Mouse (Mus musculus) testis, adult 2 months (tissue): ENCODE data around the gene Wipf3.

Experiments
- CTCF ChIP-seq: fragments of 200-500 bp; IDR thresholded peaks from 2 replicates; pipeline ENCODE4 v1.5.1; 2012; ENCODE audit warnings: low read depth, mild to moderate bottlenecking, inconsistent platforms, low read length, moderate library complexity; ENCODE audit not compliant: control insufficient read depth, insufficient read depth, insufficient replicate concordance
- POLR2A ChIP-seq: fragments of 200-500 bp; IDR thresholded peaks from 2 replicates; pipeline ENCODE4 v1.6.1; 2012; ENCODE audit warnings: low read depth, mild to moderate bottlenecking, inconsistent platforms, low read length, moderate library complexity; ENCODE audit not compliant: control insufficient read depth

DNA sequence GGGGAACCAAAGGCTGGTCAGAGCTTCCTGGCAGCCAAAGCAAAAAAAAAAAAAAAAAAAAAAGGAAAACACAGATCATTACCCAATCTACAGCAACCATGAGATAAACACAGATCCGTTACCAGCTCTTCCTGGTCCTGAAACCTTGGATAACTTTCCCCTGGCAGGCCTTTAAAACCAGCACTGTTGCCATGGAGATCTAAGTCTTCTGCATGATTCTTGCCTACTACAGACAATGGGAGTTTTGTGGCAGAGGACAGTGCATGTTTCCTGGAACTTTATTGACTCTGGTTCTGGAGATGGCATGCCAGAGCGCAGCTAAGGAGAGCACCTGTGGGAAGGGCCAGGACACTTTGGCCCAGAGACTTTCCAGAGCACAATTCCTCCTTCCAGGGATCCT is 4.8 kb downstream of the Wipf3 start:
- TF ChIP-seq CTCF, result no peak
- no peak for TF ChIP-seq POLR2A
